ENCODE assay signal across 8 mouse cellular contexts in genomic region chr2:70025711-70026110, GRCm38 (mm10).
"Had no signal": no experiment of that assay in that cellular context is flagged by ENCODE, and none has a peak within 500 bp of the region (broad histone marks: within the 10 kb centered on the region; RNA-seq: fewer than 3 reads in every experiment).

No protein-coding gene starts in this region.

- DNase-seq: kidney, adult 18-20 months; kidney, postnatal 10 days; kidney, postnatal 4 days; liver, postnatal 0 days; lung, postnatal 14 days; retina, postnatal 1 day; right cerebral cortex, postnatal 25 days; thymus, postnatal 4 days had no signal
